Mouse (Mus musculus) B cell, adult 2 months (primary cell): ENCODE data around the gene Tbc1d8b.
"Not testable (repeated sequence)": the region's sequence is repeated elsewhere in the genome, so short reads cannot be mapped to it uniquely, and the experiment has no call there.

Source experiments
- DNase-seq, 2 experiments: peaks; one replicate each; pipeline ENCODE4 v3.0.0; 2022

The Tbc1d8b gene

GRCm38 (mm10) chrX:139684775-139685695, at the start of gene Tbc1d8b:
TSS of gene Tbc1d8b (plus strand) at chrX:139684996.
- peak; percentile 58 to 59 for DNase-seq

GRCm38 (mm10) chrX:139639744-139640143, 45.1 kb upstream of the Tbc1d8b start:
- DNase-seq = no peak

DNA sequence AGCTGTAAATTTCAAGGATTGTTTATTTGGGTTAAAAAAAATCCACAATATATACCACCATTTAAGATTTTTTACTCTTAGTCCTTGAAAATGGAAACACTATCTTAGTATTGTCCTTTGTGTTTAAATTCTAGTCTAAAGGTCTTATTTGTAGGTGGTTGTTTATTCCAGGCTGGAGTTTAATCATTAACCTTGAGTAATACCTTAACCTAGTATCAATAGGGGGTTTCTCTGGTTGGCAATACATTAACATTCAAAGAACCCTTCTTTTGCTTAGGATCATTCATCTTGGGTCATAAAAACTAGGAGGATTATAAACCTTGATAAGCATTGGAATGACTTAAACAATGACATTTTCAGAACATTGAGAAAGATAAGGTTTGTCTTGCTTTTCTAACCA, 44.4 kb upstream of the Tbc1d8b start:
- DNase-seq = no peak

DNA sequence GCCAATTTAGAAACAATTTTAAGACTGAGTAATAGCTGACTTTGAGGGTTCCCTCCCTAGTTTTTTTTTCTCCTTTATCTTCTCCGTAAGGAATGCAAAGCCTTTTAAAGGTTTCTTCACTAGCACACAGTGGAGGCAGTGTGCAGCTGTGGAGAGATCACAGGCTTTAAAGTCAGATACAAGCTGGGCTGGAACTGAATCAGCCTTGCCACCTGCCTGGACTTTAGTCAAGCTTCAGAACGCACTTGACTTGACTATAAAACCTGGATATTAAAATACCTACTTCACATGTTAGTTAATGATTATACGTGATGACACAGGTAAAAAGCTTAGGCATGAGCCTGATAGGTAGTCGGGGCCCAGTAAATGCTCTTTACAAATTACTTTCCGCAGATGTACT, 32.6 kb upstream of the Tbc1d8b start:
- no peak for DNase-seq

DNA sequence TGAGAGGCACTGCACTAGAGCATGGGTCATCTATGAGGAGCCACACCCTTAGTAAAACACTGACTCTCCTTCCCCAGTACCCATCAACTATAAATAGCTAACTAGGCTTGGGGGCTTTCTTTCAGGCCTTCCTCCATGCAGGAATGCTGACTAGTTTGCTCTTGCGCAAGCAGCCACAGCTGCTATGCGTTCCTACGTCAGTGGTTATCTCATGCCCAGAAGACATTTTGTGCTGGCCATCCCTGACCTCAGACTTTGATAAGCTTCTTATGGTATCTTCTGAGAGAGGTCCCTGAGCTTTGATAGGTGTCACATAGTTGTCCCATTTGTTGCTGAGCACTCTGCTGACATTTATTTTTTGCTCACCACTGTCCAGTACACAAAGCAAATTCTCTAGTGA, 31.5 kb upstream of the Tbc1d8b start:
- DNase-seq = no peak

- no peak for DNase-seq
Measured at GRCm38 (mm10) chrX:139654350-139655063, 30.3 kb upstream of the Tbc1d8b start.

GRCm38 (mm10) chrX:139662111-139662510, 22.7 kb upstream of the Tbc1d8b start:
- DNase-seq = no peak

GRCm38 (mm10) chrX:139665829-139666228, 19.0 kb upstream of the Tbc1d8b start:
- DNase-seq = no peak

- no peak for DNase-seq
Measured at GRCm38 (mm10) chrX:139684410-139684774, 404 bp upstream of the Tbc1d8b start.

DNA sequence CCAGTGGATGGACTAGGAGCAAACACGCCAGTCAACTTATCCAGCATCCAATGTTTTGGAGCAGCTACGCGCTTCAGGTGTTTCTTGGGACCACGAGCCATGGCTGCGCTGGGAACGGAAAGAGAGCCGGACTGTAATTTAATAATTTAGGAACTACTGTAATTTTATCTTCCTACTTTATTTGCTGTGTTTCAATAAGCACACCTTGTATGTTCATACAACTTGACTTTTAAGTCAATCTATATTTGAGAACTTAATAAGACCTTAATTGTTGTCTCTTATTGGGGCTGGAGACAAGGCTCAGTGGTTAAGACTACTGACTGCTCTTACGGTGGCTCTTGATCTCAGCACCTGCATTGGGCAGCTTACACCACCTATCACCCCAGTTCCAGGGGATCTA, 29.6 kb downstream of the Tbc1d8b start, which contains the start of gene Gm15013:
Gene Gm15013 (minus strand): TSS at position 101 of the 400 bp plus-strand sequence.
- no peak for DNase-seq

- DNase-seq = no peak
Measured at GRCm38 (mm10) chrX:139722350-139722749, 37.6 kb downstream of the Tbc1d8b start.

- no peak for DNase-seq
Measured at GRCm38 (mm10) chrX:139730541-139730940, 45.7 kb downstream of the Tbc1d8b start.

- no peak for DNase-seq
Measured at GRCm38 (mm10) chrX:139737066-139737465, 52.3 kb downstream of the Tbc1d8b start.

- DNase-seq = peak; percentile 60 to 63
Measured at GRCm38 (mm10) chrX:139751855-139752254, 67.1 kb downstream of the Tbc1d8b start.

DNA sequence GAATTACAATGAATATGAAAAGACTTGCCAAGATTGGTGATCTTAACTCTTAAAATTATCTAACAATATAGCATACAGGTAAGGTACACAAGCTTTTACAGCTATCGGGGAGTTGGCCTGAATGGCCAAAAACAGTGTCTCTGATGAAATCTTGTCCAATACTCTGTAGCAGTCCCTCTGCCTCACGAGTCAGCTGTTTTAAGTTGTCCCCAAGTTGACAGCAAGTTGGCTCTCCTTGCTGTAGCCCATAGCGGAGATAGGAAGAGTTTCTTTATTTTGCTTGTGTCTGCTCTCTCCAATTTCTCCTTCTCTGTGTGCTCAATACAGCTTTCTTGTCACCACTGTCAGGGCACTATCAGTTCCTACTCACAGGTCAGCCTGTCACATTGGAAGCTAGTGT, 73.8 kb downstream of the Tbc1d8b start:
- DNase-seq = not testable (repeated sequence)

DNA sequence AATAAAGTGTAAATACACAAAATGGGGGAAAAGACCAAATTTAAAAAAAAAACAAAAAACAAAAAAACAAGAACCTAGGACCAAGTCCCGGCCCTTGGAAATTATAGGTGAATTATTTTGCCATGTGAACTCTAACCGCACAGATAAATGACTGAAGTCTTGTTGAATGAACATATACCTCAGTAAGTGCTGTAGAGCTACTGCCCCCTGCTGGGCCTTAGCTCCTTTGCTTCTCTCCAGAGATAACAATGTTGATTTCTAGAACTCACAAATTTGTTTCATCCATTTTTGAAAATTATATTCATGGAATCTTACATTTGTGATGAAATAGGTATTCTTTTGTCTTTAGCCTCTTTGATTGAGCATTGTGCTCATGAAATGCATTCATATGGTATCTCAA, 77.8 kb downstream of the Tbc1d8b start:
- peak; percentile 23 for DNase-seq

GRCm38 (mm10) chrX:139769975-139770637, 85.3 kb downstream of the Tbc1d8b start:
- no peak for DNase-seq

GRCm38 (mm10) chrX:139774309-139775083, 89.7 kb downstream of the Tbc1d8b start:
- peak; percentile 19 to 47 for DNase-seq

DNA sequence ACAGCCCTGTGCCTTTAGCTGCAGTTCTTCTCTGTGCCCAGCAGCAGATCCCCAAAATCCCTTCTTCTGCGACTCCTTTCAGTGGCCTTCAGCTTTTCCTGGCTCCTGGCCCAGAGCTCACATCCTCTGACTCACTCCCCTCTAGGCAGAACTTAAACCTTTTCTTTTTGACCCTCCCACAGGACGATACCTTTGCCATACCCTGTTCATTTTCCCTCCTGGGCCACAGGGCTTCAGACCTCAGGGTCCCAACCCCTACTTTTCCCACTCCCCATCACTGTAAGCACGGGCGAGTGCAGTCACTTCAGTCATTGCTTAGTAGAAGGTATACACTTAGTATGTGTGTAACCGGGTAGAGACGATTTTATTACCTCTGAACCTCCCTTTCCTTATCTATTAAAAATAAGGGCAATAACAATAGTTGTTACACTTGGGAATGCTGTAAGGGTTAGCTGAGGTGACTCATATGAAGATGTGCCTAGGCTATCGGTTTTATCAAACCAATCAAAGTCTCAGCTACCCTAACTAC, 90.4 kb downstream of the Tbc1d8b start:
- no peak for DNase-seq

GRCm38 (mm10) chrX:139777357-139777756, 92.6 kb downstream of the Tbc1d8b start:
- DNase-seq = no peak

DNA sequence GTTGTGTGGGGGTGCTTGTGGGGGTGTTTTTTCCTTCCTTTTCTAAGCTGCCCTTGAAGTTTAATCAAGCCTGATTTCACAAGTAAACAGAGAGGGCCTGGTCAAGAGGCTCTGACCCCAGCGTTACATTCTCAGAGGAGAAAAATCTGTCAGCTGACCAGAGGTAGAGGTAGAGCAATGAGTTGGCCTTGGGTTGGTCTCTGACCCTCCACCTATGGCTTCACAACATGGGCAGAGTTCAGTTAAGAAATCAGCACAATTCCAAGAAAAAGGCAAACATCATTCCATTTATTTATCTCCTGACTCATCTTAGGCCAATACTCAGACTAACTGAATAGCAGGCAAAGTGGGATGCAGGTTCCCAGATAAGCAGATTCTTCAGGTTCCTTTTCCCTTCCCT, 94.1 kb downstream of the Tbc1d8b start:
- DNase-seq = no peak

GRCm38 (mm10) chrX:139779401-139779800, 94.6 kb downstream of the Tbc1d8b start:
- DNase-seq = no peak
